Mouse (Mus musculus) heart, embryonic 16.5 days (tissue): Measurements from ENCODE around the gene Hadha. TPM values are rescaled to one million over a fixed set of nuclear protein-coding genes. Genes with fewer than 3 reads are reported as not detected.
A peak's percentile ranks its signal among the peaks of the same experiment; 100 is the strongest.

Source experiments
- ATAC-seq: fragments of 200-750 bp; cut with Nextera tagmentation; replicated peaks from 2 replicates; pipeline ENCODE4 v1.8.0; 2017; ENCODE audit warnings: moderate number of reproducible peaks; ENCODE audit not compliant: insufficient read depth, low FRiP score; ENCODE audit errors: extremely low read depth
- H3K27ac ChIP-seq: fragments of 300-500 bp; sonication (generic); 2 replicates; pipeline ENCODE4 v1.5.1; 2014; ENCODE audit warnings: mild to moderate bottlenecking, low read length, control low read depth, moderate library complexity
- H3K27me3 ChIP-seq: fragments of 300-500 bp; sonication (generic); 2 replicates; pipeline ENCODE4 v1.6.1; 2014; ENCODE audit warnings: low read length, mixed read lengths; ENCODE audit not compliant: control insufficient read depth, insufficient read depth
- H3K36me3 ChIP-seq: fragments of 300-500 bp; sonication (generic); 2 replicates; pipeline ENCODE4 v1.6.1; 2014; ENCODE audit not compliant: control insufficient read depth, insufficient read depth
- H3K4me1 ChIP-seq: fragments of 300-500 bp; sonication (generic); 2 replicates; pipeline ENCODE4 v1.6.1; 2014; ENCODE audit warnings: low read length, mixed read lengths; ENCODE audit not compliant: control insufficient read depth, insufficient read depth
- H3K4me2 ChIP-seq: fragments of 300-500 bp; sonication (generic); 2 replicates; pipeline ENCODE4 v1.6.1; 2014; ENCODE audit warnings: low read depth, mild to moderate bottlenecking, control low read depth, low read length
- H3K4me3 ChIP-seq: fragments of 300-500 bp; sonication (generic); 2 replicates; pipeline ENCODE4 v1.5.1; 2014; ENCODE audit warnings: mild to moderate bottlenecking, control low read depth, low read length
- H3K9ac ChIP-seq: fragments of 300-500 bp; sonication (generic); 2 replicates; pipeline ENCODE4 v1.6.1; 2014; ENCODE audit warnings: low read length, control low read depth
- H3K9me3 ChIP-seq: fragments of 300-500 bp; sonication (generic); replicated peaks from 2 replicates; pipeline ENCODE4 v1.6.1; 2016; ENCODE audit warnings: low read length; ENCODE audit not compliant: control insufficient read depth
- WGBS: fragments of 180-500 bp; shearing (Covaris S2); extraction: QIAGEN DNeasy Blood & Tissue Kit; methylation state at CpG from one replicate; pipeline ENCODE4 v1.1.7; 2014; 5-methylcytosine and 5-hydroxymethylcytosine counted together
- polyA plus RNA-seq: library from polyadenylated mRNA; unstranded; fragments of >200 nt; fragmentation: Nextera tagmentation; extraction: Ambion mirVana; gene quantifications from 2 replicates; pipeline ENCODE4 v1.2.1, GENCODE M21; 2015

Hadha gene
- polyA plus RNA-seq, 1 experiment from 2014 or later: 361 TPM

DNA sequence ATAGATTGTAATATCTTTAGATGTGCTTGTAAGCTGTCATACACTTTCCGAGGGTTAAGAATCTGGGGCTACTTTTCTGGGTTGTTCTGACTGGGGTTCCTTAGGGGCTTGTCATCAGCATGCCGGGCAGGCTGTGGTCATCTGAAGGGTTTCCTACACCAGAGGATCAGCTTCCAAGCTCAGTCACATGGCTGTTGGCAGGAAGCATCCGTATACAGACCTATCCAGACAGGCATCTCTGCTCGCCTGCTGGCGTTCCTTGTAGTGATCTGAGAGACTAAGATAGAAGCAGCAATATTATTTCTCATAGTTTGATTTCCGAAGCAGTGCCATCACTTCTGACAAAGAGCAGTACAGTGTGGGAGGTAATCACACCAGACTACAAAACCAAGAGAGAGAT, 4.6 kb upstream of the Hadha start:
- Histone ChIP-seq H3K9me3 (no peaks in the 10 kb centered on the region), H3K4me3 (no peak overlapping the region), H3K27ac (no peak overlapping the region), H3K4me2 (peak overlapping the region; percentile 34; the same call in 1 of the 2 replicates), H3K27me3 (no peaks in the 10 kb centered on the region), H3K9ac (no peak overlapping the region), H3K36me3 (no peaks in the 10 kb centered on the region), H3K4me1 (peaks cover 24% of the 10 kb centered on the region)
- WGBS: 35% methylated on average over 6 of the region's 6 CpGs
- ATAC-seq: no peak

DNA sequence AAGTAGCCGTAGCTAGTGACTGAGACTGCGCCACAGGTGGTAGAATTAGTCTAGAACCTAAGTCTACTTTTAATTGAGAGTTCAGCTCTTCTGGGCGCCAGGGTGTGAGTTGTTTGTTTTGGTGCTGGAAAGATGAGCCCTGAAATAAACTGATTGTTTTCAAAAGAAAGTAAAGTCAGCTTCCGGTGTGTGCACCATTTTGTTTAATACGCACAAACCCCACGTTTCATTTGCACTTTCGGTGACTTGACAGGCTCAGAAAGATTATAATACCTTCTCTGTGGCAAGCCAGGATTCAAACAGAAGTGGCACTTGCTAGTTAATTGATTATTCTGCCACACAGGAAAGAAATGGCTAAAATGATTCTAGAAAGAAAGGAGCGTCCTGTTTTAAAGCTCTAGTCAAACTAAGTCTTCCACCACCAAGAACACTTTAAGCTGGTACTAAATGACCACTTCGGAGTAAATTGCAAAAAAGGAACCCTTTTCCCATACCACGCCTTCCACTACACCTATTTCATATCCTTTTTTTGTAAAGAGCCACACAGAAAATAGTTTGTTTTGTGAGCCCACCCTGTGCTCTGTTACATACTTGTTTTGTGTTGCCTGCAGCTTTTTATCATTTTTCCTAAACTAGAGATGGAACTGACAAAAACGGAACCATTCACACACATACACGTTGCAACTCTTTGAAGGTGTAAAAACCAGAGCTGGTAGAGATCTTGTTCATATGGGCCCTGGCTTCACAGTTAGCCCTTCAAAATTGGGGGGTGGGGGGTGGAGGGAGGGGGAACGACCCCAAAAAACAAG, 1.1 kb upstream of the Hadha start:
- no peaks in the 10 kb centered on the region for H3K36me3 ChIP-seq
- peak overlapping the region; percentile 95 for H3K27ac ChIP-seq
- peak overlapping the region; percentile 84 for H3K4me2 ChIP-seq
- 18% methylated on average over 13 of the region's 13 CpGs for WGBS
- peak overlapping the region; percentile 96 for H3K9ac ChIP-seq
- peaks cover 35% of the 10 kb centered on the region for H3K4me1 ChIP-seq
- H3K4me3 ChIP-seq: peak overlapping the region; percentile 94
- no peak for ATAC-seq
- H3K27me3 ChIP-seq: no peaks in the 10 kb centered on the region
- H3K9me3 ChIP-seq: no peaks in the 10 kb centered on the region

DNA sequence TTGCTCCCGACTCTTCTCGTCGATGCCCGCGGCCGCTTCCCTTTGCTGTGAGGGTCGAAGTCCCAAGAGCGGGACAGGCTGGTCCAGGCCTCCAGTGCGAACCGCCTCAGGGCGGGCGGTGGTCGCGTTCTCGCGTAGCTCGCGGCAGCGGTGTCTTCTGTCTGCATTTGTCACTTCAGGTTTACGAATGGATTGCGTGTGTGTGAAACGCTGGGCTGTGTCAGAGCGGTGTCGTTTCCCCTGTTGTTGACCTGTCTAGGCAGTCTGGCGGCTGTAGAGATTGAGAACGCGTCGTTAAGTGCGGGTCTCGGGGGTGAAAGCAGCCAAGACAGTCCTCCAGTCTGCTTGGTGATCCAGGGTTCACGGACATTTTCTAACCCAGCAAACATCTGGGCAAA, 432 bp upstream of the Hadha start:
- H3K4me1 ChIP-seq: peaks cover 37% of the 10 kb centered on the region
- no peaks in the 10 kb centered on the region for H3K9me3 ChIP-seq
- no peaks in the 10 kb centered on the region for H3K27me3 ChIP-seq
- WGBS: 0% methylated on average over 31 of the region's 31 CpGs
- peak overlapping the region; percentile 96 for H3K9ac ChIP-seq
- no peaks in the 10 kb centered on the region for H3K36me3 ChIP-seq
- H3K4me2 ChIP-seq: peak overlapping the region; percentile 84
- peak; percentile 30 for ATAC-seq
- H3K4me3 ChIP-seq: peak overlapping the region; percentile 94
- peak overlapping the region; percentile 95 for H3K27ac ChIP-seq

DNA sequence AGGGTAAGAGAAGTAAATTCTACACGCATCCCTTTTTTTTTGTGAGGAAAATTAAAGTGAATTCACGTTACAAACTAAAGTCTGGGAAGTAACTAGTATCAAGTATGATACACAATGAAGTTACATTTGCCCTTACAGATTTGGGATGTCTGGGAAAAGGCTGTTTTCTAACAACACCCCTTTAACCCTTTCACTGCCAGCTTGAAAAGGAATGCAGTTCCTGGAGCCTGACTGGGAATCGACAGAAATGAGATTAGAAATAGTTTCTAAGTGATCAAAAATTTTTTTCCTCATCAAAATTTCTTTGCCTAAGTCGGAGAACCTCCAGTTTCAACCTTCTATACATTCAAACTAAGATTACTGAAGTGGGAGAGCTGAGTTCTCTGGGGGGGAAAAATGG, 949 bp downstream of the Hadha start:
- no peaks in the 10 kb centered on the region for H3K36me3 ChIP-seq
- peak overlapping the region; percentile 96 for H3K9ac ChIP-seq
- H3K27ac ChIP-seq: peak overlapping the region; percentile 95
- H3K4me1 ChIP-seq: peaks cover 36% of the 10 kb centered on the region
- 18% methylated on average over 4 of the region's 4 CpGs for WGBS
- ATAC-seq: no peak
- peak overlapping the region; percentile 94 for H3K4me3 ChIP-seq
- H3K4me2 ChIP-seq: peak overlapping the region; percentile 84
- no peaks in the 10 kb centered on the region for H3K9me3 ChIP-seq
- H3K27me3 ChIP-seq: no peaks in the 10 kb centered on the region

- H3K9ac ChIP-seq: no peak overlapping the region
- H3K4me2 ChIP-seq: peak overlapping the region; percentile 84
- H3K4me3 ChIP-seq: no peak overlapping the region
- no peak overlapping the region; the same call in 1 of the 2 replicates for H3K27ac ChIP-seq
- ATAC-seq: no peak
- H3K27me3 ChIP-seq: no peaks in the 10 kb centered on the region
- no peaks in the 10 kb centered on the region for H3K36me3 ChIP-seq
- no peaks in the 10 kb centered on the region for H3K9me3 ChIP-seq
- 95% methylated on average over 2 of the region's 2 CpGs for WGBS
- peaks cover 34% of the 10 kb centered on the region for H3K4me1 ChIP-seq
These were observed 1.7 kb downstream of the Hadha start for GRCm38 (mm10) chr5:30153222-30153621.

- 45% methylated on average over 1 of the region's 1 CpGs for WGBS
- Histone ChIP-seq H3K4me1 (peaks cover 29% of the 10 kb centered on the region), H3K9me3 (no peaks in the 10 kb centered on the region), H3K36me3 (no peaks in the 10 kb centered on the region), H3K27ac (peak overlapping the region; percentile 69), H3K27me3 (no peaks in the 10 kb centered on the region), H3K4me3 (no peak overlapping the region), H3K9ac (0 out of 2 replicates have a peak overlapping the region, but pooled peaks have one; percentile 43), H3K4me2 (peak overlapping the region; percentile 50)
- ATAC-seq: no peak
These were observed 2.5 kb downstream of the Hadha start for GRCm38 (mm10) chr5:30152413-30152812.

GRCm38 (mm10) chr5:30152007-30152406, 3.0 kb downstream of the Hadha start:
- H3K4me1 ChIP-seq: peaks cover 28% of the 10 kb centered on the region
- no peak overlapping the region; the same call in 1 of the 2 replicates for H3K27ac ChIP-seq
- ATAC-seq: no peak
- peak overlapping the region; percentile 54 for H3K4me2 ChIP-seq
- 49% methylated on average over 4 of the region's 4 CpGs for WGBS
- peak overlapping the region; percentile 43; the same call in 1 of the 2 replicates for H3K9ac ChIP-seq
- no peaks in the 10 kb centered on the region for H3K27me3 ChIP-seq
- H3K9me3 ChIP-seq: no peaks in the 10 kb centered on the region
- H3K36me3 ChIP-seq: no peaks in the 10 kb centered on the region
- peak overlapping the region; percentile 26 for H3K4me3 ChIP-seq

DNA sequence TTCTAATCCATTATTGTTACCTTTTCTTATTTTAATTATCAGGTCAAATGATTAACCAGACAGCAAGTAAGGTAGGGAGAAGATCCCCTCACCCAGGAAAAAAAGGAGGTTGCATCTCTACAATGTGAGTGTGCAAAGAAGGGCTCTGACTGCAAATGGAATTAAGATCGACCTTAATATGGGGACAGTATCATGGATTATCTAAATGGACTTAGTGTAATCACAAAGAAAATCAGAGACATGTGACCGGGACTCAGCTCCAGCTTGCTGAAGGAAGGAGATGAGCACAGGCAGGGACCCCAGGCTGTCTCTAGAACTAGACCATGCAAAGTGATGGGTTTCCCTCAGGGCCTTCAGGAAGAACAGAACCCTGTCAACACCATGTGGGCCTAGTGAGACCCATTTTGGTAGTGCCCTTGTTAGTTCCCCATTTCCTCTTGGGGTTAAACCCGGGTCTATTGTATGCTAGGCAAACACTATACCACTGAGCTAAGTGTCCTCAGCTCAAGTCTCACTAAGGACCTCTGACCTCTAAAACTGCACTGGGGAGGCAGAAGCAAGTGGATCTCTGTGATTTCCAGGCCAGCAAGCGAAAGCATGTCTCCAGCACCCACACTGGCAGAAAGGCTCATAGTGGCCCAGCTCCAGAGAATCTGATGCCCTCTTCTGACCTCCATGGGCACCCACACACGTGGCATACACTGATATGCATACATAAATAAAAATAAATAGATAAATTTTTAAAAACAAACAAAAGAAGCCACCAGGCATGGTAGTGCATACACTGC, 6.6 kb downstream of the Hadha start:
- H3K9me3 ChIP-seq: no peaks in the 10 kb centered on the region
- ATAC-seq: no peak
- WGBS: 85% methylated on average over 5 of the region's 5 CpGs

GRCm38 (mm10) chr5:30146526-30146925, 8.4 kb downstream of the Hadha start:
- Histone ChIP-seq H3K36me3 (peaks cover 38% of the 10 kb centered on the region), H3K9me3 (no peaks in the 10 kb centered on the region), H3K9ac (no peak overlapping the region), H3K27me3 (no peaks in the 10 kb centered on the region), H3K4me1 (peaks cover 10% of the 10 kb centered on the region; the same call in 1 of the 2 replicates), H3K4me3 (no peak overlapping the region), H3K4me2 (no peak overlapping the region), H3K27ac (no peak overlapping the region)
- no peak for ATAC-seq
- 87% methylated on average over 6 of the region's 6 CpGs for whole genome bisulfite sequencing

More for the DNA sequence above, 6.6 kb downstream of the Hadha start:
- H3K4me1 ChIP-seq: peaks cover 16% of the 10 kb centered on the region; the same call in 1 of the 2 replicates
- H3K4me3 ChIP-seq: no peak overlapping the region
- no peak overlapping the region for H3K4me2 ChIP-seq
- H3K36me3 ChIP-seq: peaks cover 24% of the 10 kb centered on the region
- no peak overlapping the region for H3K27ac ChIP-seq
- H3K9ac ChIP-seq: no peak overlapping the region
- no peaks in the 10 kb centered on the region for H3K27me3 ChIP-seq
